8 mouse cellular contexts compared by ENCODE assay signal in the genomic region with DNA sequence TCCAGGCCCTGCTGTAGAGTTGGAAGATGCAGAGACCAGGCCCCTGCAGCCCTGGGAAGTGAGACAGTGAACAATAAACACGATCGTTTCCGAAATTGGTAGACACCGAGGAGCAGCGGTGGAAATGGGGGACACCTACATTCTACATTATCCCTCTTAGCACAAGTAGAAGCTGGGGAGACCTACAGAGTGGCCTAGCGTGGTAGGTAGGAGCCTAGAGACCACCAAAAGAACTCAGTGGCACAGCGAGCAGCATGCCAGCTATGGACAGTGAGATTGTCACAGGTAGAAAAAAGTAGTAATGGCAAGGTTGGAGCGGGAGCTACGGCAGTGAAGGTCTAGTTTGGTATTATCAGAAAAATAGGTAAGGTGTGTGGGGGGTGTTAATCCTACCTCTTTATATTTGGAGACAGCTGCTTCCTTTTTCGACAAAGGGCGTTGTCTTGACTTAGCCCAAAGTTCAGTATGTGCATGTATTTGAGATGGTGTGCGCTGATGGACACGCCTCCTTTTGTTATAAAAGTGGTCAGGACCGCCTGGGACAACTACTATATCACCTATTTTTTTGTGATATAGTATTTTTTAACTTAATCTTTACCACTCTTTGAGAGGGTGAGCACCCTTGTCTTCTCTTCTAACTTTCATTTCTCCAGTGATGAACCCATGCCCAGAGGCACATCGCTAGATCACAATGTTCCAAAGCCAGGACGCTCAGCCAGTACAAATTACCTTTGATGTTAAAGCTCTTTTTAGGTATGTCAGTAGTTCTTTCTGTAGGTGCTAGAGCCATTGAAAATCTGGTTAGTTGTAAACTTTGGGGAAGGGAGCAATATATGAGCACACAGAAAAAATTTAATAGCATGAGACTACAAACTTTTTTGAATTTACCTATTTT. TPM values are rescaled to one million over a fixed set of nuclear protein-coding genes. Genes with fewer than 3 reads are reported as not detected.
DNase-seq lines count a peak whose midpoint lies in the region; ATAC-seq and TF ChIP-seq lines count a peak whose summit lies in the region.

No protein-coding gene starts in this region.

- ATAC-seq in heart, postnatal 0 days (ENCODE audit: insufficient read depth, low read depth): no peak
- ATAC-seq in granulocyte monocyte progenitor cell, adult 5-6 weeks (replicated peaks; ENCODE audit: poor library complexity, severe bottlenecking): no peak

- no peak for DNase-seq in kidney, adult 2 months
- no peak for DNase-seq in kidney, postnatal 25 days
- DNase-seq in MEL-GATA-1-ER (ENCODE audit: extremely low read depth, low read depth): peak; percentile 58
- no peak for DNase-seq in heart, postnatal 0 days (ENCODE audit: low spot score)
- no peak for DNase-seq in frontal cortex, postnatal 36 days (ENCODE audit: low spot score in 2 of 2)
- DNase-seq in thymus, postnatal 14 days: no peak

- peak overlapping the region; percentile 77 for H3K27ac ChIP-seq in kidney, adult 2 months (ENCODE audit: insufficient read depth, low read depth, low read length)
- H3K27ac ChIP-seq in heart, postnatal 0 days (ENCODE audit: low read depth): peak overlapping the region; percentile 93

- no peak for TF ChIP-seq EP300 in heart, postnatal 0 days (IDR thresholded peaks at IDR 0.05; ENCODE audit: low read depth)

- no peak for TF ChIP-seq CTCF in kidney, adult 2 months (conservative IDR thresholded peaks at IDR 0.05; ENCODE audit: insufficient read depth, insufficient read length, low read depth, low read length)
- no peak for TF ChIP-seq CTCF in heart, postnatal 0 days (IDR thresholded peaks at IDR 0.05; ENCODE audit: low read depth)

- H3K4me2 ChIP-seq in heart, postnatal 0 days (ENCODE audit: low read depth, low read length): peak overlapping the region; percentile 77

- H3K4me3 ChIP-seq in kidney, adult 2 months (ENCODE audit: insufficient read depth, low read depth, low read length): peak overlapping the region; percentile 51
- peak overlapping the region; percentile 81 for H3K4me3 ChIP-seq in heart, postnatal 0 days (ENCODE audit: low read depth, low read length)
- peak overlapping the region; percentile 97 for H3K4me3 ChIP-seq in megakaryocyte, embryonic 14.5 days (replicated peaks)

- H3K27me3 ChIP-seq in kidney, adult 2 months (replicated peaks; ENCODE audit: control insufficient read depth, insufficient read depth, low read length): no peaks in the 10 kb centered on the region
- H3K27me3 ChIP-seq in heart, postnatal 0 days (ENCODE audit: control insufficient read depth, insufficient read depth, low read length): no peaks in the 10 kb centered on the region
- no peaks in the 10 kb centered on the region for H3K27me3 ChIP-seq in megakaryocyte, embryonic 14.5 days (replicated peaks)

- H3K36me3 ChIP-seq in kidney, adult 2 months (ENCODE audit: control insufficient read depth, insufficient read depth, low read length): no peaks in the 10 kb centered on the region
- no peaks in the 10 kb centered on the region for H3K36me3 ChIP-seq in heart, postnatal 0 days (replicated peaks; ENCODE audit: control insufficient read depth, insufficient read depth, low read length)
- H3K36me3 ChIP-seq in megakaryocyte, embryonic 14.5 days (replicated peaks; ENCODE audit: low read length): peaks cover 17% of the 10 kb centered on the region

- no peak for TF ChIP-seq POLR2A in kidney, adult 2 months (IDR thresholded peaks at IDR 0.05; ENCODE audit: low read depth, low read length)

- 70% methylated on average over 16 of the region's 16 CpGs for WGBS in kidney, adult 2 months
- 68% methylated on average over 16 of the region's 16 CpGs for WGBS in heart, postnatal 0 days

- H3K9me3 ChIP-seq in heart, postnatal 0 days (replicated peaks; ENCODE audit: control insufficient read depth, low read length): no peaks in the 10 kb centered on the region
- H3K9me3 ChIP-seq in megakaryocyte, embryonic 14.5 days: 0 out of 2 replicates have a peak, but pooled peaks cover 3% of the 10 kb centered on the region

- H3K9ac ChIP-seq in heart, postnatal 0 days (replicated peaks; ENCODE audit: low read depth, low read length): peak overlapping the region; percentile 90

- H3K4me1 ChIP-seq in kidney, adult 2 months (ENCODE audit: control insufficient read depth, insufficient read depth, low read length): peaks cover 9% of the 10 kb centered on the region; the same call in 1 of the 2 replicates
- H3K4me1 ChIP-seq in heart, postnatal 0 days (ENCODE audit: control insufficient read depth, insufficient read depth): peaks cover 30% of the 10 kb centered on the region
- H3K4me1 ChIP-seq in megakaryocyte, embryonic 14.5 days: peaks cover 55% of the 10 kb centered on the region

RNA-seq across cellular contexts. Expression of gene Tm9sf2, which starts 1.2 kb away (rescaled TPM):
- polyA plus RNA-seq in kidney, adult 2 months (2012; rRNA removed): 136 and 197 TPM in 2 replicates
- 104 and 132 TPM in 2 replicates for total RNA-seq in heart, postnatal 0 days (2014; rRNA removed; ENCODE audit: low replicate concordance)
- 113 and 117 TPM in 2 replicates for polyA plus RNA-seq in heart, postnatal 0 days (2015; fragmentation: Nextera tagmentation; extraction: Ambion mirVana)
- 54.0 and 163 TPM in 2 replicates for polyA plus RNA-seq in megakaryocyte, embryonic 14.5 days (2012; ENCODE audit: insufficient read depth, low replicate concordance)
- 62.7 and 67.8 TPM in 2 replicates for total RNA-seq in granulocyte monocyte progenitor cell, adult 5-6 weeks (2014; fragmentation: Nextera tagmentation)
- 108 and 113 TPM in 2 replicates for total RNA-seq in granulocyte monocyte progenitor cell, adult 5-6 weeks (2017)
